In the genomic region with DNA sequence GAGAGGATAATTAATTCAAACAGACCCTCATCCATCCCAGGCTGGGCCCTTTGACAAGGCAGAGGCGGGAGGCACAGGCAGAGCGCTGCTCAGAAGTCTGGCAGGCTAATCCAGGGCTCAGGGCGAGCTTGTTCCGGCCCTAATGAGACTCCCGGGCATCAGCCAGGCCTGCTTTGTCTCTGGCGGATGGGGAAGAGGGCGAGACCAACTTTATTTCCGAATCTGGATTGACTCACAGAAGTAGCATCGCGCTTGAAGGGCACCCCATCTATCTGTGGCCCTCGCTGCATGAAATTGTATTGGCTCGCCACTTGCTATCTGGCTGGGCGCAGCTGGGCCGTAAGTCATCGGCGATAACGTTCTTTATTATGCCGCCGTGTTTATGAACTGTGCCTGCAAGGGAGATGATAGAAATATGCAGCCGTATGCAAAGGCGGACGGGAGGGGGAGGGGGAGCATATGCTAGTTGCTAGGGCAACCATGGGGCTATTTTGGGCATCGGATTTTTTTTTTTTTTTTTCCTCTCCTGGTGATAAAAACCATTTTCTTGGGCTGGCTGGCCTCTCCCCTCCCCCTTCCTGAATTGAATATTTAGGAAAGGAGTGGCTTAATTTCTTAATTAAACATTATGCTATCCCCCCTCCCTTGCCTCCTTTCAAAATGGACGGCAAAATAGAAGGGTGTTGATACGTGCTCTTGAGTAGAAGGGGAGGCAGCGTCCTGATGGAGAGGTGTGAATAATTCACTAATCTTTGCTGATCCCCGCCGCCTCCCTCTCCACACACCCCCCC, we compare ENCODE assay signal across 8 mouse cellular contexts.
A peak's percentile ranks its signal among the peaks of the same experiment; 100 is the strongest.
DNase-seq lines count a peak whose midpoint lies in the region; ATAC-seq and TF ChIP-seq lines count a peak whose summit lies in the region.

No protein-coding gene starts in this region.

- peak; percentile 80 for TF ChIP-seq EP300 in liver, embryonic 14.5 days (IDR thresholded peaks at IDR 0.05; ENCODE audit: low read depth)

- peak overlapping the region; percentile 76 for H3K27ac ChIP-seq in embryonic facial prominence, embryonic 11.5 days (replicated peaks; ENCODE audit: low read depth, low read length)
- H3K27ac ChIP-seq in heart, embryonic 14.5 days (replicated peaks in 1 of 2; ENCODE audit: control insufficient read depth in 1 of 2, insufficient read depth in 1 of 2, low read depth in 2 of 2, low read length in 2 of 2): peak overlapping the region in 1 of 2 experiments; percentile 52; a peak in 1 of 4 replicates
- no peak overlapping the region for H3K27ac ChIP-seq in liver, embryonic 14.5 days
- H3K27ac ChIP-seq in neural tube, embryonic 13.5 days (replicated peaks): peak overlapping the region; percentile 90

- WGBS in embryonic facial prominence, embryonic 11.5 days: under 1% methylated on average over 28 of the region's 28 CpGs
- 1% methylated on average over 28 of the region's 28 CpGs for WGBS in heart, embryonic 14.5 days
- WGBS in liver, embryonic 14.5 days (ENCODE audit: insufficient replicate concordance): 2% methylated on average over 28 of the region's 28 CpGs
- under 1% methylated on average over 28 of the region's 28 CpGs for WGBS in neural tube, embryonic 13.5 days

- peak overlapping the region; percentile 70 for H3K4me2 ChIP-seq in embryonic facial prominence, embryonic 11.5 days (ENCODE audit: low read depth, low read length)
- peak overlapping the region; percentile 73 for H3K4me2 ChIP-seq in heart, embryonic 14.5 days (ENCODE audit: low read length)
- H3K4me2 ChIP-seq in liver, embryonic 14.5 days (ENCODE audit: low read depth): peak overlapping the region; percentile 31
- peak overlapping the region; percentile 53 for H3K4me2 ChIP-seq in neural tube, embryonic 13.5 days

- H3K9ac ChIP-seq in embryonic facial prominence, embryonic 11.5 days (replicated peaks; ENCODE audit: low read length): peak overlapping the region; percentile 60
- peak overlapping the region; percentile 59 for H3K9ac ChIP-seq in heart, embryonic 14.5 days (ENCODE audit: low read length)
- H3K9ac ChIP-seq in liver, embryonic 14.5 days (replicated peaks): no peak overlapping the region
- peak overlapping the region; percentile 62 for H3K9ac ChIP-seq in neural tube, embryonic 13.5 days

- H3K4me3 ChIP-seq in embryonic facial prominence, embryonic 11.5 days (ENCODE audit: low read depth, low read length): peak overlapping the region; percentile 26
- peak overlapping the region; percentile 34 to 36 for H3K4me3 ChIP-seq in heart, embryonic 14.5 days (ENCODE audit: control insufficient read depth in 1 of 2, insufficient read depth in 1 of 2, low read depth in 1 of 2, low read length in 2 of 2)
- H3K4me3 ChIP-seq in liver, embryonic 14.5 days (ENCODE audit: insufficient read depth in 1 of 2, low read depth in 2 of 2, low read length in 2 of 2): no peak overlapping the region
- peak overlapping the region; percentile 19 for H3K4me3 ChIP-seq in neural tube, embryonic 13.5 days

- TF ChIP-seq CTCF in liver, embryonic 14.5 days (IDR thresholded peaks at IDR 0.05; ENCODE audit: low read depth): no peak

- H3K4me1 ChIP-seq in embryonic facial prominence, embryonic 11.5 days (ENCODE audit: control insufficient read depth, insufficient read depth, low read length): peaks cover 13% of the 10 kb centered on the region
- peaks cover 8 to 21% of the 10 kb centered on the region in 2 experiments; a peak in 3 of 4 replicates for H3K4me1 ChIP-seq in heart, embryonic 14.5 days (ENCODE audit: control insufficient read depth in 2 of 2, insufficient read depth in 2 of 2, low read length in 2 of 2)
- peaks cover 2 to 8% of the 10 kb centered on the region in 2 experiments; a peak in 1 of 4 replicates for H3K4me1 ChIP-seq in liver, embryonic 14.5 days (replicated peaks; ENCODE audit: control insufficient read depth in 2 of 2, insufficient read depth in 2 of 2, low read length in 1 of 2)
- peaks cover 63% of the 10 kb centered on the region for H3K4me1 ChIP-seq in neural tube, embryonic 13.5 days (replicated peaks)

- H3K9me3 ChIP-seq in embryonic facial prominence, embryonic 11.5 days (replicated peaks; ENCODE audit: control insufficient read depth, low read length): no peaks in the 10 kb centered on the region
- H3K9me3 ChIP-seq in heart, embryonic 14.5 days (ENCODE audit: control insufficient read depth, low read length): no peaks in the 10 kb centered on the region
- no peaks in the 10 kb centered on the region for H3K9me3 ChIP-seq in liver, embryonic 14.5 days (ENCODE audit: control insufficient read depth, low read length)
- no peaks in the 10 kb centered on the region for H3K9me3 ChIP-seq in neural tube, embryonic 13.5 days

- no peaks in the 10 kb centered on the region for H3K27me3 ChIP-seq in embryonic facial prominence, embryonic 11.5 days (ENCODE audit: control insufficient read depth, insufficient read depth, low read length)
- peaks cover 55% of the 10 kb centered on the region for H3K27me3 ChIP-seq in heart, embryonic 14.5 days (ENCODE audit: control insufficient read depth, insufficient read depth, low read length)
- H3K27me3 ChIP-seq in liver, embryonic 14.5 days (ENCODE audit: control insufficient read depth, insufficient read depth, low read length): peaks cover 23% of the 10 kb centered on the region
- H3K27me3 ChIP-seq in neural tube, embryonic 13.5 days: peaks cover 17% of the 10 kb centered on the region

- peak; percentile 74 for ATAC-seq in embryonic facial prominence, embryonic 11.5 days (replicated peaks; ENCODE audit: insufficient number of reproducible peaks, low FRiP score, low TSS enrichment, low read depth)
- peak; percentile 58; the same call in 1 of the 2 replicates for ATAC-seq in heart, embryonic 14.5 days (ENCODE audit: insufficient number of reproducible peaks, insufficient read depth, low FRiP score, low read depth)
- peak; percentile 90; the same call in 1 of the 2 replicates for ATAC-seq in liver, embryonic 14.5 days (ENCODE audit: insufficient read depth)
- peak; percentile 79 for ATAC-seq in neural tube, embryonic 13.5 days (ENCODE audit: low read depth)

- peak; percentile 26 to 40 for DNase-seq in spleen, postnatal 36 days (ENCODE audit: low spot score in 2 of 2)
- no peak for DNase-seq in spleen, adult 12 weeks (ENCODE audit: low spot score)
- peak; percentile 82 for DNase-seq in embryonic facial prominence, embryonic 11.5 days (ENCODE audit: low spot score)
- peak; percentile 43 to 66 for DNase-seq in kidney, postnatal 25 days
- peak; percentile 43 to 54 (median 45) for DNase-seq in liver, embryonic 14.5 days (ENCODE audit: low read depth in 3 of 3, low spot score in 3 of 3)
- DNase-seq in thymus, postnatal 25 days: no peak

- H3K36me3 ChIP-seq in embryonic facial prominence, embryonic 11.5 days (replicated peaks; ENCODE audit: control insufficient read depth, insufficient read depth, low read depth, low read length): no peaks in the 10 kb centered on the region
- no peaks in the 10 kb centered on the region for H3K36me3 ChIP-seq in heart, embryonic 14.5 days (ENCODE audit: control insufficient read depth, insufficient read depth, low read length)
- H3K36me3 ChIP-seq in liver, embryonic 14.5 days (replicated peaks; ENCODE audit: control insufficient read depth, insufficient read depth, low read depth): no peaks in the 10 kb centered on the region
- H3K36me3 ChIP-seq in neural tube, embryonic 13.5 days: no peaks in the 10 kb centered on the region

Comparison
In these comparisons a context has a peak if more than half of its experiments do, and no peak if none do; other contexts are left out.
1. DNase-seq: peak in spleen, postnatal 36 days (2 of 2), embryonic facial prominence, embryonic 11.5 days (single experiment), kidney, postnatal 25 days (2 of 2) and liver, embryonic 14.5 days (3 of 3); none in spleen, adult 12 weeks (single experiment) and thymus, postnatal 25 days (single experiment).
2. H3K4me3 ChIP-seq: peak in embryonic facial prominence, embryonic 11.5 days (single experiment), heart, embryonic 14.5 days (2 of 2) and neural tube, embryonic 13.5 days (single experiment); none in liver, embryonic 14.5 days (0 of 2).
3. Peak in every context shown above with its lines, with median percentiles within 50 percentile points of each other: ATAC-seq and H3K4me2 ChIP-seq.